Mouse (Mus musculus) embryonic facial prominence, embryonic 12.5 days (tissue): ENCODE results near the gene Dapp1. TPM values are rescaled to one million over a fixed set of nuclear protein-coding genes. Genes with fewer than 3 reads are reported as not detected.
"Not testable (repeated sequence)": the region's sequence is repeated elsewhere in the genome, so short reads cannot be mapped to it uniquely, and the experiment has no call there.

Experiments used
- ATAC-seq: fragments of 200-750 bp; cut with Nextera tagmentation; 2 replicates; pipeline ENCODE4 v1.8.0; 2017; ENCODE audit not compliant: insufficient number of reproducible peaks, insufficient read depth, low FRiP score, low TSS enrichment
- H3K27ac ChIP-seq: fragments of 300-500 bp; sonication (generic); 2 replicates; pipeline ENCODE4 v1.5.1; 2016; ENCODE audit warnings: mild to moderate bottlenecking
- H3K27me3 ChIP-seq: fragments of 300-500 bp; sonication (generic); 2 replicates; pipeline ENCODE4 v1.6.1; 2016; ENCODE audit warnings: mild to moderate bottlenecking, moderate library complexity
- H3K36me3 ChIP-seq: fragments of 300-500 bp; sonication (generic); 2 replicates; pipeline ENCODE4 v1.6.1; 2016; ENCODE audit warnings: mild to moderate bottlenecking
- H3K4me1 ChIP-seq: fragments of 300-500 bp; sonication (generic); 2 replicates; pipeline ENCODE4 v1.6.1; 2016
- H3K4me2 ChIP-seq: fragments of 300-500 bp; sonication (generic); replicated peaks from 2 replicates; pipeline ENCODE4 v1.6.1; 2016; ENCODE audit warnings: mild to moderate bottlenecking, moderate library complexity
- H3K4me3 ChIP-seq: fragments of 300-500 bp; sonication (generic); 2 replicates; pipeline ENCODE4 v1.5.1; 2016; ENCODE audit warnings: mild to moderate bottlenecking
- H3K9ac ChIP-seq: fragments of 300-500 bp; sonication (generic); 2 replicates; pipeline ENCODE4 v1.6.1; 2016; ENCODE audit warnings: mild to moderate bottlenecking, moderate library complexity
- H3K9me3 ChIP-seq: fragments of 300-500 bp; sonication (generic); 2 replicates; pipeline ENCODE4 v1.6.1; 2016; ENCODE audit warnings: mild to moderate bottlenecking, moderate library complexity
- WGBS: fragments of 180-500 bp; shearing (Covaris S2); methylation state at CpG from one replicate; pipeline ENCODE4 v1.1.7; 2016; 5-methylcytosine and 5-hydroxymethylcytosine counted together
- polyA plus RNA-seq: library from polyadenylated mRNA; unstranded; fragments of >200 nt; fragmentation: Nextera tagmentation; extraction: Ambion mirVana; gene quantifications from 2 replicates; pipeline ENCODE4 v1.2.1, GENCODE M21; 2016

The Dapp1 gene
- polyA plus RNA-seq, 1 experiment from 2014 or later, result 3.9 TPM

- no peak for ATAC-seq
- Histone ChIP-seq H3K27me3 (no peaks in the 10 kb centered on the region), H3K36me3 (no peaks in the 10 kb centered on the region), H3K9ac (no peak overlapping the region), H3K4me2 (no peak overlapping the region), H3K27ac (no peak overlapping the region), H3K4me1 (no peaks in the 10 kb centered on the region), H3K4me3 (no peak overlapping the region), H3K9me3 (no peaks in the 10 kb centered on the region)
- 66% methylated on average over 5 of the region's 5 CpGs for WGBS
Observed at GRCm38 (mm10) chr3:137935570-137936525, 45.5 kb downstream of the Dapp1 start.

DNA sequence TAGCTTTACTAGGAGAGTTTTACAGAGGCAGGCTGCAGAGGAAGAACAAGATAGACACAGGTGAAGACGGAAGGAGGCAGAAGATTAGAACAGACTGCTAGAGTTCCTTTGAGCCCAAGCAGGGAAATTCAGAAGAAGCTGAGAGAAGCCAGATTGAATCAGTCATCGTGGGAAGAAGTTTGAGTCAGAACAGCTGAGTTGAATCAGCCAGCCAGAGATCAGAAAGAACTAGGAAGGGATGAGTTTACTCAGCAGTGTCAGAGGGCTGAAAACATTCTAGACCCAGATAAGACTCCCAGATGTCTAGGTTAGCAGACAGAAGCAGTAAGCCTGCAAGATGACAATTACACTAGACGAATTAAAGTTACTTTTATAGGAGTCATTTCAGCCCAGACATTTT is 47.4 kb downstream of the Dapp1 start:
- 76% methylated on average over 3 of the region's 3 CpGs for WGBS
- ATAC-seq, result no peak
- H3K9me3 ChIP-seq, result no peaks in the 10 kb centered on the region
- H3K9ac ChIP-seq, result no peak overlapping the region
- no peak overlapping the region for H3K4me3 ChIP-seq
- no peak overlapping the region for H3K4me2 ChIP-seq
- H3K27ac ChIP-seq, result no peak overlapping the region
- peaks cover 9% of the 10 kb centered on the region for H3K36me3 ChIP-seq
- no peaks in the 10 kb centered on the region for H3K4me1 ChIP-seq
- no peaks in the 10 kb centered on the region for H3K27me3 ChIP-seq

DNA sequence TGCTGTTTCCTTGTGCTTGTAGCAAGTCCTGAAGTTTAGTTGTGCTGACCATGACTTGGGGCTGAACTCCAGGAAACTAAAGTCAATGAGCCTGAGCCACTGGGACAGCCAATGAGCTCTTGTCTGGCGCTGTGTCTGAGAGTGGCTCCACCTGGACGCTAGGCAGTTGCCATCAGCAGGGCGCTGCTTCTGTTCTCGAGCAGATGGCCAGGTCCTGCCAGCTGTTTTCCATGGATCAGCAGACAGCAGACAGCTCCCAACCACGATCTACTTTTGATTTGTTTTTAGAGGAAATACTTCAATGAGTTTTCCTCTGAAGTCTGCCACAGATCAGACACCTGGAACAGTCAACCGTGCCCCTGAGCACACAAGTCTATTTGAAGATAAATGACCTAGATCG is 48.6 kb downstream of the Dapp1 start:
- Histone ChIP-seq H3K27ac (no peak overlapping the region), H3K9me3 (no peaks in the 10 kb centered on the region), H3K4me2 (no peak overlapping the region), H3K4me3 (no peak overlapping the region), H3K4me1 (no peaks in the 10 kb centered on the region), H3K36me3 (peaks cover 13% of the 10 kb centered on the region), H3K27me3 (no peaks in the 10 kb centered on the region), H3K9ac (no peak overlapping the region)
- ATAC-seq, result no peak
- WGBS, result 70% methylated on average over 7 of the region's 7 CpGs

- H3K9me3 ChIP-seq, result no peaks in the 10 kb centered on the region
- no peaks in the 10 kb centered on the region for H3K27me3 ChIP-seq
- H3K4me2 ChIP-seq, result no peak overlapping the region
- ATAC-seq, result no peak
- H3K27ac ChIP-seq, result no peak overlapping the region
- H3K36me3 ChIP-seq, result peaks cover 28% of the 10 kb centered on the region
- no peaks in the 10 kb centered on the region for H3K4me1 ChIP-seq
- H3K4me3 ChIP-seq, result no peak overlapping the region
- 92% methylated on average over 3 of the region's 3 CpGs for WGBS
- no peak overlapping the region for H3K9ac ChIP-seq
Observed at GRCm38 (mm10) chr3:137929940-137930339, 51.4 kb downstream of the Dapp1 start.

GRCm38 (mm10) chr3:137927010-137927409 is 54.3 kb downstream of the Dapp1 start:
- 90% methylated on average over 4 of the region's 4 CpGs for WGBS
- Histone ChIP-seq H3K27ac (no peak overlapping the region), H3K36me3 (peaks cover 36% of the 10 kb centered on the region), H3K9me3 (no peaks in the 10 kb centered on the region), H3K27me3 (no peaks in the 10 kb centered on the region), H3K4me2 (no peak overlapping the region), H3K4me1 (no peaks in the 10 kb centered on the region), H3K9ac (no peak overlapping the region), H3K4me3 (no peak overlapping the region)
- ATAC-seq, result no peak

- Histone ChIP-seq H3K4me1 (peaks cover 14% of the 10 kb centered on the region; the same call in 1 of the 2 replicates), H3K4me3 (no peak overlapping the region), H3K36me3 (peaks cover 16% of the 10 kb centered on the region; the same call in 1 of the 2 replicates), H3K4me2 (no peak overlapping the region), H3K27ac (no peak overlapping the region), H3K9me3 (no peaks in the 10 kb centered on the region), H3K27me3 (no peaks in the 10 kb centered on the region), H3K9ac (no peak overlapping the region)
- 89% methylated on average over 4 of the region's 4 CpGs for WGBS
- no peak for ATAC-seq
Observed at GRCm38 (mm10) chr3:137920594-137920993, 60.8 kb downstream of the Dapp1 start.

- peaks cover 14% of the 10 kb centered on the region; the same call in 1 of the 2 replicates for H3K4me1 ChIP-seq
- 91% methylated on average over 7 of the region's 7 CpGs for WGBS
- H3K36me3 ChIP-seq, result 0 out of 2 replicates have a peak, but pooled peaks cover 16% of the 10 kb centered on the region
- H3K27me3 ChIP-seq, result no peaks in the 10 kb centered on the region
- H3K27ac ChIP-seq, result no peak overlapping the region
- no peak for ATAC-seq
- peak overlapping the region; percentile 73 for H3K4me3 ChIP-seq
- no peaks in the 10 kb centered on the region for H3K9me3 ChIP-seq
- H3K9ac ChIP-seq, result peak overlapping the region; percentile 74; the same call in 1 of the 2 replicates
- H3K4me2 ChIP-seq, result peak overlapping the region; percentile 82
Observed at GRCm38 (mm10) chr3:137919398-137919797, 61.9 kb downstream of the Dapp1 start.

- Histone ChIP-seq H3K27ac (0 out of 2 replicates have a peak overlapping the region, but pooled peaks have one; percentile 77), H3K9me3 (no peaks in the 10 kb centered on the region), H3K4me1 (peaks cover 14% of the 10 kb centered on the region; the same call in 1 of the 2 replicates), H3K4me2 (peak overlapping the region; percentile 82), H3K9ac (peak overlapping the region; percentile 74), H3K27me3 (no peaks in the 10 kb centered on the region), H3K4me3 (peak overlapping the region; percentile 73), H3K36me3 (0 out of 2 replicates have a peak, but pooled peaks cover 13% of the 10 kb centered on the region)
- WGBS, result 12% methylated on average over 6 of the region's 6 CpGs
- peak; percentile 67; the same call in 1 of the 2 replicates for ATAC-seq
Observed at GRCm38 (mm10) chr3:137918932-137919311, 62.4 kb downstream of the Dapp1 start.

DNA sequence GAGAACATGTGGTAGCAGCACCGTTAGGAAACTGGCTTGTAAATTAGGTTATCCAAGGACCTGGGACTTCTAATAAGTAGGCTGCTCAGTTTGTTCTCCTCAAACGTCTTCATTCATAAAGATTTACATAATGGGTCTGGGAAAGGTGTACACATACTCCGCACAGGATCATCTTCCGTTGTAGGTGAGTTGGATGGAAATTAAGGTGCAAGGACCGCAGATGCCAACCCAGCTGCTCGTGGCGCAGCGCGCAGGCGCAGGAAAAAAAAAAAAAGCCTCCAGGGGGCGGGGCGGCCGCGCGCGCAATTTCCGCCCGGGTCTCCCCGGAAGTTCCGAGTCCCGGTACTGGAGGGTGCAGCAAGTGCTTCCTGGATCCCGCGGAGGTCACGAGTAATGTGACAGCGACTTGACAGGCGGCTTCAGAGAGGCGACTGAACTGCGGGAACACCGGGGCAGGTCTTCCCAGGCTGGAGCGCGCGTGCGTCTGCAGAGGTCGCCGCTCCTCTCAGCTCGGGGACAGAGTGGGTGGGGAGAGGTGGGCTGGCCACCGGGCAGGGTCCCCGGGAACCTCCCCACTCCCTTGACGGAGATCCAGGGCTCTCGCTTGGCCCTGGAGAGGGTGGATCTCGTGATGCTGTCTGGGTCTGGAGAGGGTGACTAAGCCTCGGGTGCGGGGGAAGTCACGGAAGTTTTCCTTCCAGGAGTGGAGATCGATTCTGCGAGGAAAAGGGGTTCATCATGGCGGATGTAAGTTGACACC is 63.0 kb downstream of the Dapp1 start, which contains the start of gene Lamtor3:
TSS of gene Lamtor3 (plus strand) at position 335 of the 760 bp plus-strand sequence.
- Histone ChIP-seq H3K9ac (peak within 1 kb of the TSS; percentile 74), H3K27me3 (no peaks in the 10 kb centered on the region), H3K4me1 (peaks cover 14% of the 10 kb centered on the region; the same call in 1 of the 2 replicates), H3K9me3 (no peaks in the 10 kb centered on the region), H3K4me3 (peak within 1 kb of the TSS; percentile 73), H3K36me3 (0 out of 2 replicates have a peak, but pooled peaks cover 10% of the 10 kb centered on the region), H3K27ac (peak within 1 kb of the TSS; percentile 77), H3K4me2 (peak within 1 kb of the TSS; percentile 82)
- WGBS, result under 1% methylated on average over 47 of the region's 47 CpGs
- ATAC-seq, result peak; percentile 87

DNA sequence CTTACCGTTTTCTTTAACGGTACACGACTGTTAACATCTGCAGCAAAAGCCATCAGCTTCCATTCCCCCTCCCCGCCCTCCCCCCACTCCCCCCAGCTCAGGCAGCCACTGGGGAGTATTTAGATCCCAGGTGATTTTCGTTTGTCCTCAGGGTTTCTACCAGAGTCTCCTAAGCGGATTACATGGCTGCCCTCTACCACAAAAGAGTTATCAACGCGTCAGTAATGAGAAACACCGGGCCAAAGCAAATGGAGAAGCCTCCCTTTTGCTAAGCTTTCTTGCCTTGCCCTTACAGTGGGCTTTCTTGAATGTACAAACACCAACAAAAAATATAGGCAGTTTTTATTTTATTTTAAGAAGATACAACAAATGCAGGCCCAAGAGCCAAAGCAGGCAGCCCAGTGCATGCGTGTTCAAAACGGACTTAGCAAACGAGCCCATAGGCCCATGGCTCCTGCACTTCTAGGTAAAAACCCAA is 63.6 kb downstream of the Dapp1 start:
- Histone ChIP-seq H3K9me3 (no peaks in the 10 kb centered on the region), H3K36me3 (0 out of 2 replicates have a peak, but pooled peaks cover 10% of the 10 kb centered on the region), H3K4me2 (peak overlapping the region; percentile 82), H3K9ac (peak overlapping the region; percentile 46; the same call in 1 of the 2 replicates), H3K27ac (peak overlapping the region; percentile 77), H3K4me1 (peaks cover 14% of the 10 kb centered on the region; the same call in 1 of the 2 replicates), H3K4me3 (peak overlapping the region; percentile 73), H3K27me3 (no peaks in the 10 kb centered on the region)
- no peak for ATAC-seq
- 16% methylated on average over 12 of the region's 12 CpGs for WGBS

GRCm38 (mm10) chr3:137914567-137914966 is 66.8 kb downstream of the Dapp1 start:
- not testable (repeated sequence) for H3K4me2 ChIP-seq, H3K9ac ChIP-seq, H3K27me3 ChIP-seq, H3K36me3 ChIP-seq, ATAC-seq, H3K9me3 ChIP-seq, H3K27ac ChIP-seq, H3K4me3 ChIP-seq
- H3K4me1 ChIP-seq, result peaks cover 13% of the 10 kb centered on the region; the same call in 1 of the 2 replicates
- no CpG with 5 or more reads among the region's 1 CpGs for WGBS
